In genomic region chr2:165593763-165594162, GRCm38 (mm10) we compare ENCODE assay signal across 11 mouse cellular contexts. TPM values are rescaled to one million over a fixed set of nuclear protein-coding genes. Genes with fewer than 3 reads are reported as not detected.
DNase-seq lines count a peak whose midpoint lies in the region; ATAC-seq and TF ChIP-seq lines count a peak whose summit lies in the region.
"Had no signal": no experiment of that assay in that cellular context is flagged by ENCODE, and none has a peak within 500 bp of the region (broad histone marks: within the 10 kb centered on the region; RNA-seq: fewer than 3 reads in every experiment).

No protein-coding gene starts in this region.

- H3K36me3 ChIP-seq in hindbrain, embryonic 15.5 days: no peaks in the 10 kb centered on the region
- no peaks in the 10 kb centered on the region for H3K36me3 ChIP-seq in hindbrain, embryonic 14.5 days (replicated peaks; ENCODE audit: control insufficient read depth, insufficient read depth)
- H3K36me3 ChIP-seq in midbrain, postnatal 0 days (ENCODE audit: insufficient read depth, low read length): no peaks in the 10 kb centered on the region
- no peaks in the 10 kb centered on the region for H3K36me3 ChIP-seq in midbrain, embryonic 15.5 days (replicated peaks)
- H3K36me3 ChIP-seq in stomach, postnatal 0 days (ENCODE audit: control insufficient read depth, insufficient read depth, low read length): no peaks in the 10 kb centered on the region
- no peaks in the 10 kb centered on the region for H3K36me3 ChIP-seq in forebrain, embryonic 12.5 days (replicated peaks)
- H3K36me3 ChIP-seq: liver, embryonic 12.5 days had no signal

- H3K27me3 ChIP-seq in hindbrain, embryonic 15.5 days: peaks cover 15% of the 10 kb centered on the region
- H3K27me3 ChIP-seq in hindbrain, embryonic 14.5 days (ENCODE audit: control insufficient read depth, insufficient read depth, low read length): peaks cover 11% of the 10 kb centered on the region; the same call in 1 of the 2 replicates
- peaks cover 5% of the 10 kb centered on the region; the same call in 1 of the 2 replicates for H3K27me3 ChIP-seq in midbrain, postnatal 0 days (ENCODE audit: insufficient read depth, low read length)
- H3K27me3 ChIP-seq in midbrain, embryonic 15.5 days (replicated peaks): peaks cover 31% of the 10 kb centered on the region
- H3K27me3 ChIP-seq in stomach, postnatal 0 days (ENCODE audit: control insufficient read depth, insufficient read depth, low read length): no peaks in the 10 kb centered on the region
- peaks cover 58% of the 10 kb centered on the region for H3K27me3 ChIP-seq in forebrain, embryonic 12.5 days

- 0 out of 2 replicates have a peak overlapping the region, but pooled peaks have one; percentile 99 for H3K4me2 ChIP-seq in hindbrain, embryonic 15.5 days
- no peak overlapping the region for H3K4me2 ChIP-seq in hindbrain, embryonic 14.5 days (replicated peaks)
- H3K4me2 ChIP-seq in midbrain, postnatal 0 days (ENCODE audit: low read depth, low read length, poor library complexity, severe bottlenecking): no peak overlapping the region
- H3K4me2 ChIP-seq in midbrain, embryonic 15.5 days: no peak overlapping the region
- no peak overlapping the region for H3K4me2 ChIP-seq in stomach, postnatal 0 days (replicated peaks; ENCODE audit: low read depth)
- H3K4me2 ChIP-seq in forebrain, embryonic 12.5 days: no peak overlapping the region
- H3K4me2 ChIP-seq: liver, embryonic 12.5 days had no signal

- no peak overlapping the region for H3K9ac ChIP-seq in hindbrain, embryonic 15.5 days
- no peak overlapping the region for H3K9ac ChIP-seq in hindbrain, embryonic 14.5 days
- H3K9ac ChIP-seq in midbrain, postnatal 0 days (replicated peaks; ENCODE audit: low read length, poor library complexity, severe bottlenecking): no peak overlapping the region
- H3K9ac ChIP-seq in midbrain, embryonic 15.5 days: no peak overlapping the region
- H3K9ac ChIP-seq in stomach, postnatal 0 days (ENCODE audit: low read length): no peak overlapping the region
- H3K9ac ChIP-seq in forebrain, embryonic 12.5 days: no peak overlapping the region
- H3K9ac ChIP-seq: liver, embryonic 12.5 days had no signal

- no peak for TF ChIP-seq EP300 in stomach, postnatal 0 days (optimal IDR thresholded peaks at IDR 0.05)

- H3K9me3 ChIP-seq in hindbrain, embryonic 15.5 days: no peaks in the 10 kb centered on the region
- H3K9me3 ChIP-seq in hindbrain, embryonic 14.5 days (ENCODE audit: control insufficient read depth, low read length): no peaks in the 10 kb centered on the region
- H3K9me3 ChIP-seq in midbrain, postnatal 0 days (ENCODE audit: low read length): no peaks in the 10 kb centered on the region
- H3K9me3 ChIP-seq in midbrain, embryonic 15.5 days: no peaks in the 10 kb centered on the region
- H3K9me3 ChIP-seq in stomach, postnatal 0 days (ENCODE audit: control insufficient read depth, low read length): no peaks in the 10 kb centered on the region
- H3K9me3 ChIP-seq in forebrain, embryonic 12.5 days: no peaks in the 10 kb centered on the region
- H3K9me3 ChIP-seq: liver, embryonic 12.5 days had no signal

- TF ChIP-seq POLR2A in brain, embryonic 14.5 days (IDR thresholded peaks at IDR 0.05; ENCODE audit: borderline replicate concordance, extremely low read depth, insufficient read depth, insufficient read length, poor library complexity, severe bottlenecking): no peak

- no peak for DNase-seq in hindbrain, embryonic 14.5 days (ENCODE audit: low spot score)
- no peak for DNase-seq in midbrain, postnatal 0 days (ENCODE audit: low spot score)
- DNase-seq in brain, embryonic 14.5 days (ENCODE audit: low read depth): no peak
- peak; percentile 33 for DNase-seq in stomach, postnatal 0 days (ENCODE audit: low spot score)
- DNase-seq in natural killer cell, adult 2 months (ENCODE audit: low spot score in 2 of 2): no peak
- DNase-seq: cerebellum, adult 2 months; kidney, adult 18-20 months had no signal

- no peak overlapping the region for H3K27ac ChIP-seq in hindbrain, embryonic 15.5 days (replicated peaks)
- H3K27ac ChIP-seq in hindbrain, embryonic 14.5 days: no peak overlapping the region
- no peak overlapping the region for H3K27ac ChIP-seq in midbrain, postnatal 0 days (ENCODE audit: low read depth, low read length)
- no peak overlapping the region for H3K27ac ChIP-seq in midbrain, embryonic 15.5 days
- H3K27ac ChIP-seq in stomach, postnatal 0 days (replicated peaks): no peak overlapping the region
- no peak overlapping the region for H3K27ac ChIP-seq in forebrain, embryonic 12.5 days
- H3K27ac ChIP-seq: liver, embryonic 12.5 days had no signal

- peak; percentile 39 for TF ChIP-seq CTCF in midbrain, postnatal 0 days (IDR thresholded peaks at IDR 0.05)
- peak; percentile 29; the same call in 1 of the 2 replicates for TF ChIP-seq CTCF in brain, embryonic 14.5 days (IDR thresholded peaks at IDR 0.05; ENCODE audit: borderline replicate concordance, extremely low read depth, insufficient read depth, insufficient read length)
- peak; percentile 61 for TF ChIP-seq CTCF in stomach, postnatal 0 days (IDR thresholded peaks at IDR 0.05; ENCODE audit: low read depth)

- WGBS in hindbrain, embryonic 15.5 days: 85% methylated on average over 2 of the region's 2 CpGs
- 88% methylated on average over 2 of the region's 2 CpGs for WGBS in hindbrain, embryonic 14.5 days
- 97% methylated on average over 2 of the region's 2 CpGs for WGBS in midbrain, postnatal 0 days
- WGBS in midbrain, embryonic 15.5 days: 83% methylated on average over 2 of the region's 2 CpGs
- WGBS in stomach, postnatal 0 days: 84% methylated on average over 2 of the region's 2 CpGs
- WGBS in forebrain, embryonic 12.5 days: 90% methylated on average over 2 of the region's 2 CpGs

- H3K4me1 ChIP-seq in hindbrain, embryonic 15.5 days (replicated peaks): peaks cover 28% of the 10 kb centered on the region
- peaks cover 6% of the 10 kb centered on the region; the same call in 1 of the 2 replicates for H3K4me1 ChIP-seq in hindbrain, embryonic 14.5 days (replicated peaks; ENCODE audit: control insufficient read depth, insufficient read depth, low read length)
- no peaks in the 10 kb centered on the region for H3K4me1 ChIP-seq in midbrain, postnatal 0 days (ENCODE audit: insufficient read depth, low read length)
- H3K4me1 ChIP-seq in midbrain, embryonic 15.5 days: peaks cover 23% of the 10 kb centered on the region
- H3K4me1 ChIP-seq in stomach, postnatal 0 days (replicated peaks; ENCODE audit: control insufficient read depth, insufficient read depth): no peaks in the 10 kb centered on the region
- H3K4me1 ChIP-seq in forebrain, embryonic 12.5 days: peaks cover 30% of the 10 kb centered on the region
- H3K4me1 ChIP-seq: liver, embryonic 12.5 days had no signal

- ATAC-seq in hindbrain, embryonic 15.5 days (ENCODE audit: low FRiP score, low read depth): no peak
- no peak for ATAC-seq in hindbrain, embryonic 14.5 days (ENCODE audit: low FRiP score)
- ATAC-seq in midbrain, postnatal 0 days (ENCODE audit: low FRiP score): no peak
- no peak for ATAC-seq in midbrain, embryonic 15.5 days (replicated peaks)
- ATAC-seq in stomach, postnatal 0 days (ENCODE audit: low FRiP score, low TSS enrichment): no peak
- no peak for ATAC-seq in forebrain, embryonic 12.5 days (ENCODE audit: low FRiP score)
- ATAC-seq: liver, embryonic 12.5 days had no signal

- no peak overlapping the region for H3K4me3 ChIP-seq in hindbrain, embryonic 15.5 days
- no peak overlapping the region for H3K4me3 ChIP-seq in hindbrain, embryonic 14.5 days (replicated peaks; ENCODE audit: low read length)
- no peak overlapping the region for H3K4me3 ChIP-seq in midbrain, postnatal 0 days (ENCODE audit: low read depth, low read length)
- no peak overlapping the region for H3K4me3 ChIP-seq in midbrain, embryonic 15.5 days
- H3K4me3 ChIP-seq in stomach, postnatal 0 days (ENCODE audit: low read depth, low read length): no peak overlapping the region
- H3K4me3 ChIP-seq in forebrain, embryonic 12.5 days (replicated peaks): no peak overlapping the region
- H3K4me3 ChIP-seq: liver, embryonic 12.5 days had no signal

RNA-seq across cellular contexts. Expression of gene Eya2, which starts 1.1 kb away (rescaled TPM):
- polyA plus RNA-seq in hindbrain, embryonic 15.5 days (2015; fragmentation: Nextera tagmentation; extraction: Ambion mirVana): 8.2 and 10.1 TPM in 2 replicates
- 7.9 and 10.0 TPM in 2 replicates for polyA plus RNA-seq in hindbrain, embryonic 14.5 days (2014; fragmentation: Nextera tagmentation; extraction: Ambion mirVana)
- total RNA-seq in midbrain, postnatal 0 days (2014; rRNA removed): 12.0 and 21.6 TPM in 2 replicates
- polyA plus RNA-seq in midbrain, postnatal 0 days (2015; fragmentation: Nextera tagmentation; extraction: Ambion mirVana): 6.0 and 7.1 TPM in 2 replicates
- 4.6 and 9.0 TPM in 2 replicates for polyA plus RNA-seq in midbrain, embryonic 15.5 days (2015; fragmentation: Nextera tagmentation; extraction: Ambion mirVana)
- polyA plus RNA-seq in brain, embryonic 14.5 days (2012; rRNA removed): 6.1 and 12.3 TPM in 2 replicates
- polyA plus RNA-seq in stomach, postnatal 0 days (2015; fragmentation: Nextera tagmentation; extraction: Ambion mirVana): 15.5 and 21.6 TPM in 2 replicates
- polyA plus RNA-seq in forebrain, embryonic 12.5 days (2016; fragmentation: Nextera tagmentation; extraction: Ambion mirVana): 7.8 and 7.9 TPM in 2 replicates
